Mouse (Mus musculus): ENCODE results near the gene Cenpu. TPM values are rescaled to one million over a fixed set of nuclear protein-coding genes. Genes with fewer than 3 reads are reported as not detected.
A peak's percentile ranks its signal among the peaks of the same experiment; 100 is the strongest.

The Cenpu gene
- polyA plus RNA-seq, 1 experiment from 2014 or later = 12.3 TPM

DNA sequence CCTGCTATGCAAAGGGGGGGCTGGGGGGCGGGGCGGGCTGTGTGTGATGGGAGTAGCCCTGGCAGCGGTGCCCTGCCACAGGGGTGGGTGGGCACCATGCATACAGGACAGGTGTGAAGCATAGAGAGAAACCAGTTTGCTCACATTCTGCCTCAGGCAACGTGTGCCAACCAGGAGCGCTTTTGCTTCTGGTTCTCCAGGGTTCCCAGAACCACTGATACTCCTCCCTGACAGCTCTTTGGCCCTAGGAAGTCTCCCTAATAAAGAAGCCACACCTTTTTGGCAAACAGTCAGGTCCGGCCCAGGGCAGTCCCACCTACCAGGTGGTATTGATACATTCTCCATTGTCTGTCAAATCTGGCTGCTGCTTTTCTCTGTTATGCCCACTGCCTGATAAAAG, 8.2 kb upstream of the Cenpu start:
- H3K36me3 ChIP-seq (ENCODE audit: control insufficient read depth, insufficient read depth) = no peaks in the 10 kb centered on the region
- H3K4me3 ChIP-seq (ENCODE audit: low read depth, low read length) = no peak overlapping the region
- no peak for ATAC-seq (ENCODE audit: low read depth)
- 0 out of 2 replicates have a peak overlapping the region, but pooled peaks have one; percentile 9 for H3K27ac ChIP-seq (ENCODE audit: low read length)
- WGBS (ENCODE audit: insufficient replicate concordance) = 67% methylated on average over 6 of the region's 6 CpGs
- peaks cover 61% of the 10 kb centered on the region for H3K4me1 ChIP-seq (ENCODE audit: control insufficient read depth, low read depth, low read length)
- no peak overlapping the region for H3K9ac ChIP-seq (ENCODE audit: low read depth, low read length)
- H3K4me2 ChIP-seq (ENCODE audit: low read depth, low read length) = no peak overlapping the region
- no peaks in the 10 kb centered on the region for H3K9me3 ChIP-seq (replicated peaks; ENCODE audit: control insufficient read depth, low read length)
- H3K27me3 ChIP-seq (ENCODE audit: control insufficient read depth, insufficient read depth, low read depth, low read length) = no peaks in the 10 kb centered on the region

- Histone ChIP-seq H3K9me3 (replicated peaks; ENCODE audit: control insufficient read depth, low read length) (no peaks in the 10 kb centered on the region), H3K4me3 (ENCODE audit: low read depth, low read length) (no peak overlapping the region), H3K27ac (ENCODE audit: low read length) (peak overlapping the region; percentile 91), H3K27me3 (ENCODE audit: control insufficient read depth, insufficient read depth, low read depth, low read length) (no peaks in the 10 kb centered on the region), H3K4me2 (ENCODE audit: low read depth, low read length) (no peak overlapping the region), H3K4me1 (ENCODE audit: control insufficient read depth, low read depth, low read length) (peaks cover 49% of the 10 kb centered on the region), H3K9ac (ENCODE audit: low read depth, low read length) (peak overlapping the region; percentile 8), H3K36me3 (ENCODE audit: control insufficient read depth, insufficient read depth) (no peaks in the 10 kb centered on the region)
- 74% methylated on average over 5 of the region's 5 CpGs for WGBS (ENCODE audit: insufficient replicate concordance)
- ATAC-seq (ENCODE audit: low read depth) = no peak
Observed at GRCm38 (mm10) chr8:46545854-46546253, 6.0 kb upstream of the Cenpu start.

DNA sequence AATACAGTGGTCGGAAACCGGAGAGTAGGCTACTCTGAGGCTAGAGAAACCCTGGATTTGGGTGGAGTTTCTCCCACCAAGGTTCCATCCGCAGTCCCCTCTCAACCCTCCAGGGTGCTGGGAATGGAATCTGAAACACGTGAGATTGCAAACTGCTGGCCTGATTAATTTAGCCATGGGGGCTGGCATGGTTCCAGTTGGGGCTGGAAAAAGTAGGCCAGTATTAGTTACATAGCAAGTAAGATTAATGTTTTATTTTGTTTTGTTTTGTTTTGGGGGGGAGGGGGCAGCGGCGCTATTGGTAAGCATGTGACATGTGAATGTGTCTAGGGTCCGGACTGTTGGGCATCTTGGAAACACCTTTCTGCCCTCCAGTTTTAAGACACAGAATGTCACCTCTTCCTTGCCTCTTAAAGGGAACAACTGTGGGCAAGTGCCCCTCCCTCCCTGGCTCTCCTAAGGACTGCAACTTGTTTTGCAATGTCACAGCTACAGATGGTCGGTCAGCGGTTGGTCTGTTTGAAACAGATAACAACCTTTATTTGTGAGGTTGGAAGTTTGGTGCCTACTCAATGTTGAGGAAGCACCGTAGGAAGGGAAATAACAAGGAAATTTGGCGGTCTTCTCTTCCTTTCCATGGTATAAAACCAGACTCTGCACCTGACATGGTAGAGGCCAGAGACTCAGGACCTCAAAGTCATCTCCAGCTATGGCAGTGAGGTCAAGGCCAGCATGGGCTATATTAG, 5.2 kb upstream of the Cenpu start:
- H3K4me3 ChIP-seq (ENCODE audit: low read depth, low read length) = peak overlapping the region; percentile 8
- H3K36me3 ChIP-seq (ENCODE audit: control insufficient read depth, insufficient read depth) = no peaks in the 10 kb centered on the region
- H3K4me1 ChIP-seq (ENCODE audit: control insufficient read depth, low read depth, low read length) = peaks cover 47% of the 10 kb centered on the region
- H3K4me2 ChIP-seq (ENCODE audit: low read depth, low read length) = peak overlapping the region; percentile 50
- peak overlapping the region; percentile 61 for H3K9ac ChIP-seq (ENCODE audit: low read depth, low read length)
- peak; percentile 84 for ATAC-seq (ENCODE audit: low read depth)
- H3K27ac ChIP-seq (ENCODE audit: low read length) = peak overlapping the region; percentile 91
- no peaks in the 10 kb centered on the region for H3K27me3 ChIP-seq (ENCODE audit: control insufficient read depth, insufficient read depth, low read depth, low read length)
- WGBS (ENCODE audit: insufficient replicate concordance) = 25% methylated on average over 11 of the region's 11 CpGs
- H3K9me3 ChIP-seq (replicated peaks; ENCODE audit: control insufficient read depth, low read length) = no peaks in the 10 kb centered on the region

GRCm38 (mm10) chr8:46547245-46547644, 4.6 kb upstream of the Cenpu start:
- Histone ChIP-seq H3K4me3 (ENCODE audit: low read depth, low read length) (peak overlapping the region; percentile 8), H3K4me2 (ENCODE audit: low read depth, low read length) (peak overlapping the region; percentile 50), H3K36me3 (ENCODE audit: control insufficient read depth, insufficient read depth) (no peaks in the 10 kb centered on the region), H3K27ac (ENCODE audit: low read length) (peak overlapping the region; percentile 91), H3K4me1 (ENCODE audit: control insufficient read depth, low read depth, low read length) (peaks cover 47% of the 10 kb centered on the region), H3K27me3 (ENCODE audit: control insufficient read depth, insufficient read depth, low read depth, low read length) (no peaks in the 10 kb centered on the region), H3K9me3 (replicated peaks; ENCODE audit: control insufficient read depth, low read length) (no peaks in the 10 kb centered on the region), H3K9ac (ENCODE audit: low read depth, low read length) (peak overlapping the region; percentile 61)
- 4% methylated on average over 4 of the region's 4 CpGs for WGBS (ENCODE audit: insufficient replicate concordance)
- peak; percentile 47 for ATAC-seq (ENCODE audit: low read depth)

DNA sequence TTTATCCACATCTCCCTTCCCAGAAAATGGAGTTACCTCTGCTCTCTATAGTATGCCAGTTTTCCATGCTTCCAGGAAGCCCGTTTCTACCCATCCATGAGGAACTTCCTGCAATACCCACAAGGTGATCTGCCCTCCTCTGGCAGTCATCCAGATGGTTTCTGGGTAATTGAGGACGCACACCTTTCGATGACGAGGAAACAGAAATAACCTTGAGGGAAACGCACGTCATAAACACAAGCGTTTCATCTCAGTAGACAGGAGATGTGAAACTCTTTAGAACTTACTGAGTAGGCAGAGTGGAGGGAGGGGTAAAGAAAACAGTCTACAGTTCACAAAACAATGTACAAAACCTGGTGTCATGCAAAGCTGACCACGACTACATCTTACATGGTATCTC, 1.8 kb upstream of the Cenpu start:
- H3K9ac ChIP-seq (ENCODE audit: low read depth, low read length) = no peak overlapping the region
- no peaks in the 10 kb centered on the region for H3K9me3 ChIP-seq (replicated peaks; ENCODE audit: control insufficient read depth, low read length)
- no peaks in the 10 kb centered on the region for H3K27me3 ChIP-seq (ENCODE audit: control insufficient read depth, insufficient read depth, low read depth, low read length)
- H3K4me2 ChIP-seq (ENCODE audit: low read depth, low read length) = no peak overlapping the region
- no peak overlapping the region for H3K4me3 ChIP-seq (ENCODE audit: low read depth, low read length)
- H3K36me3 ChIP-seq (ENCODE audit: control insufficient read depth, insufficient read depth) = no peaks in the 10 kb centered on the region
- H3K27ac ChIP-seq (ENCODE audit: low read length) = peak overlapping the region; percentile 8; the same call in 1 of the 2 replicates
- no peak for ATAC-seq (ENCODE audit: low read depth)
- WGBS (ENCODE audit: insufficient replicate concordance) = 80% methylated on average over 8 of the region's 8 CpGs
- H3K4me1 ChIP-seq (ENCODE audit: control insufficient read depth, low read depth, low read length) = peaks cover 47% of the 10 kb centered on the region

- Histone ChIP-seq H3K27me3 (ENCODE audit: control insufficient read depth, insufficient read depth, low read depth, low read length) (no peaks in the 10 kb centered on the region), H3K4me2 (ENCODE audit: low read depth, low read length) (peak overlapping the region; percentile 77), H3K27ac (ENCODE audit: low read length) (peak overlapping the region; percentile 98), H3K4me3 (ENCODE audit: low read depth, low read length) (peak overlapping the region; percentile 89), H3K9me3 (replicated peaks; ENCODE audit: control insufficient read depth, low read length) (no peaks in the 10 kb centered on the region), H3K9ac (ENCODE audit: low read depth, low read length) (peak overlapping the region; percentile 40), H3K36me3 (ENCODE audit: control insufficient read depth, insufficient read depth) (no peaks in the 10 kb centered on the region; the same call in 1 of the 2 replicates), H3K4me1 (ENCODE audit: control insufficient read depth, low read depth, low read length) (peaks cover 39% of the 10 kb centered on the region)
- no peak for ATAC-seq (ENCODE audit: low read depth)
- WGBS (ENCODE audit: insufficient replicate concordance) = 19% methylated on average over 4 of the region's 4 CpGs
Observed at GRCm38 (mm10) chr8:46551029-46551428, 799 bp upstream of the Cenpu start.

GRCm38 (mm10) chr8:46552441-46552765, 575 bp downstream of the Cenpu start:
- Histone ChIP-seq H3K27me3 (ENCODE audit: control insufficient read depth, insufficient read depth, low read depth, low read length) (no peaks in the 10 kb centered on the region), H3K4me3 (ENCODE audit: low read depth, low read length) (peak overlapping the region; percentile 89), H3K4me2 (ENCODE audit: low read depth, low read length) (peak overlapping the region; percentile 86), H3K27ac (ENCODE audit: low read length) (peak overlapping the region; percentile 80), H3K36me3 (ENCODE audit: control insufficient read depth, insufficient read depth) (peaks cover 5% of the 10 kb centered on the region), H3K9ac (ENCODE audit: low read depth, low read length) (peak overlapping the region; percentile 75), H3K4me1 (ENCODE audit: control insufficient read depth, low read depth, low read length) (peaks cover 28% of the 10 kb centered on the region), H3K9me3 (replicated peaks; ENCODE audit: control insufficient read depth, low read length) (no peaks in the 10 kb centered on the region)
- ATAC-seq (ENCODE audit: low read depth) = no peak
- WGBS (ENCODE audit: insufficient replicate concordance) = under 1% methylated on average over 10 of the region's 10 CpGs

DNA sequence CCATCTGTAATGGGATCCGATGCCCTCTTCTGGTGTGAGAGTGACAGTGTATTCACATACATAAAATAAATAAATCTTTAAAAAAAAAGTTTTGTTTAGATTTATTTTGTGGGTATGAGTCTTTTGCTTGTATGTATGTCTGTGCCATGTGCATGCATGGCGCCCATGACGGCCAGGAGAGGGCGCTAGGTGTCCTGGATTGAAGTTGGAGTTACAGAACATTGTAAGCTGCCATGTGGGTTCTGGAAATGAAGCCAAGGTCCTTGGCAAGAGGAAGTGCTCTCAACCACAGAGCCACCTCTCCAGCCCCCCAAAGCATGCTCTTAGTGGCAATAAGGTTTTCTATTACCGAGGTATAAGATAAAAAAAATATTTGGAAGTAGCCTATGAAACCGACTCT, 7.6 kb downstream of the Cenpu start:
- WGBS (ENCODE audit: insufficient replicate concordance) = 45% methylated on average over 6 of the region's 6 CpGs
- Histone ChIP-seq H3K36me3 (ENCODE audit: control insufficient read depth, insufficient read depth) (peaks cover 23% of the 10 kb centered on the region), H3K4me1 (ENCODE audit: control insufficient read depth, low read depth, low read length) (no peaks in the 10 kb centered on the region), H3K9me3 (replicated peaks; ENCODE audit: control insufficient read depth, low read length) (no peaks in the 10 kb centered on the region), H3K4me3 (ENCODE audit: low read depth, low read length) (no peak overlapping the region), H3K27ac (ENCODE audit: low read length) (no peak overlapping the region), H3K4me2 (ENCODE audit: low read depth, low read length) (no peak overlapping the region), H3K27me3 (ENCODE audit: control insufficient read depth, insufficient read depth, low read depth, low read length) (no peaks in the 10 kb centered on the region), H3K9ac (ENCODE audit: low read depth, low read length) (no peak overlapping the region)
- ATAC-seq (ENCODE audit: low read depth) = no peak

GRCm38 (mm10) chr8:46562333-46562732, 10.5 kb downstream of the Cenpu start:
- WGBS (ENCODE audit: insufficient replicate concordance) = 85% methylated on average over 16 of the region's 16 CpGs
- Histone ChIP-seq H3K27ac (ENCODE audit: low read length) (no peak overlapping the region), H3K4me3 (ENCODE audit: low read depth, low read length) (no peak overlapping the region), H3K9me3 (replicated peaks; ENCODE audit: control insufficient read depth, low read length) (no peaks in the 10 kb centered on the region), H3K36me3 (ENCODE audit: control insufficient read depth, insufficient read depth) (peaks cover 21% of the 10 kb centered on the region), H3K4me1 (ENCODE audit: control insufficient read depth, low read depth, low read length) (no peaks in the 10 kb centered on the region), H3K4me2 (ENCODE audit: low read depth, low read length) (no peak overlapping the region), H3K27me3 (ENCODE audit: control insufficient read depth, insufficient read depth, low read depth, low read length) (no peaks in the 10 kb centered on the region), H3K9ac (ENCODE audit: low read depth, low read length) (no peak overlapping the region)
- ATAC-seq (ENCODE audit: low read depth) = no peak

Measured in liver, embryonic 16.5 days (tissue).